Mouse (Mus musculus) liver, postnatal 0 days (tissue): ENCODE results near the gene Immp2l.

Experiments
- CTCF ChIP-seq: sonication (generic); IDR thresholded peaks from 2 replicates; pipeline ENCODE4 v1.5.1; 2016; ENCODE audit warnings: antibody characterized with exemption, low read depth
- EP300 ChIP-seq: IDR thresholded peaks from 2 replicates; pipeline ENCODE4 v1.6.1; 2016; ENCODE audit warnings: antibody characterized with exemption, low read depth, mild to moderate bottlenecking

GRCm38 (mm10) chr12:41112137-41112536 is 88.2 kb downstream of the Immp2l start:
- TF ChIP-seq CTCF (no peak), EP300 (peak; percentile 75)
